Mouse (Mus musculus): Measurements from ENCODE around the gene Cabp4. TPM values are rescaled to one million over a fixed set of nuclear protein-coding genes. Genes with fewer than 3 reads are reported as not detected.

Gene Cabp4
- polyA plus RNA-seq, 1 experiment: 0.17 TPM

- no peak overlapping the region for H3K27ac ChIP-seq (ENCODE audit: insufficient read depth, low read length)
- peak overlapping the region; percentile 83 for H3K4me3 ChIP-seq (ENCODE audit: insufficient read depth, low read length)
- peaks cover 7% of the 10 kb centered on the region for H3K4me1 ChIP-seq (ENCODE audit: control insufficient read depth, insufficient read depth, low read length)
- no peak for TF ChIP-seq POLR2A (IDR thresholded peaks at IDR 0.05; ENCODE audit: extremely low read depth, insufficient read depth, low read length)
- no peak for TF ChIP-seq CTCF (IDR thresholded peaks at IDR 0.05; ENCODE audit: extremely low read depth, insufficient read depth, low read length)
Observed at GRCm38 (mm10) chr19:4149283-4149682, 5.5 kb upstream of the Cabp4 start.

GRCm38 (mm10) chr19:4148819-4149218 lies 5.0 kb upstream of the Cabp4 start:
- Histone ChIP-seq H3K4me1 (ENCODE audit: control insufficient read depth, insufficient read depth, low read length) (peaks cover 7% of the 10 kb centered on the region), H3K4me3 (ENCODE audit: insufficient read depth, low read length) (peak overlapping the region; percentile 83)

GRCm38 (mm10) chr19:4148491-4148806 lies 4.6 kb upstream of the Cabp4 start, which contains the start of gene Coro1b:
Gene Coro1b (plus strand): TSS chr19:4148619.
- TF ChIP-seq CTCF (IDR thresholded peaks at IDR 0.05; ENCODE audit: extremely low read depth, insufficient read depth, low read length) (no peak), POLR2A (IDR thresholded peaks at IDR 0.05; ENCODE audit: extremely low read depth, insufficient read depth, low read length) (peak; percentile 64; the same call in 1 of the 2 replicates)
- peak within 1 kb of the TSS; percentile 83 for H3K4me3 ChIP-seq (ENCODE audit: insufficient read depth, low read length)
- H3K4me1 ChIP-seq (ENCODE audit: control insufficient read depth, insufficient read depth, low read length): peaks cover 7% of the 10 kb centered on the region
- H3K27ac ChIP-seq (ENCODE audit: insufficient read depth, low read length): peak within 1 kb of the TSS; percentile 69

More at GRCm38 (mm10) chr19:4148819-4149218, 5.0 kb upstream of the Cabp4 start:
- peak overlapping the region; percentile 69 for H3K27ac ChIP-seq (ENCODE audit: insufficient read depth, low read length)
- TF ChIP-seq POLR2A (IDR thresholded peaks at IDR 0.05; ENCODE audit: extremely low read depth, insufficient read depth, low read length): no peak
- no peak for TF ChIP-seq CTCF (IDR thresholded peaks at IDR 0.05; ENCODE audit: extremely low read depth, insufficient read depth, low read length)

- Histone ChIP-seq H3K27ac (ENCODE audit: insufficient read depth, low read length) (0 out of 2 replicates have a peak overlapping the region, but pooled peaks have one; percentile 44), H3K4me1 (ENCODE audit: control insufficient read depth, insufficient read depth, low read length) (peaks cover 7% of the 10 kb centered on the region), H3K4me3 (ENCODE audit: insufficient read depth, low read length) (peak overlapping the region; percentile 83)
- TF ChIP-seq POLR2A (IDR thresholded peaks at IDR 0.05; ENCODE audit: extremely low read depth, insufficient read depth, low read length) (no peak), CTCF (IDR thresholded peaks at IDR 0.05; ENCODE audit: extremely low read depth, insufficient read depth, low read length) (no peak)
Observed at GRCm38 (mm10) chr19:4147782-4148490, 4.1 kb upstream of the Cabp4 start.

- no peak for TF ChIP-seq CTCF (IDR thresholded peaks at IDR 0.05; ENCODE audit: extremely low read depth, insufficient read depth, low read length)
- TF ChIP-seq POLR2A (IDR thresholded peaks at IDR 0.05; ENCODE audit: extremely low read depth, insufficient read depth, low read length): no peak
- H3K4me1 ChIP-seq (ENCODE audit: control insufficient read depth, insufficient read depth, low read length): peaks cover 7% of the 10 kb centered on the region
- H3K27ac ChIP-seq (ENCODE audit: insufficient read depth, low read length): peak overlapping the region; percentile 10; the same call in 1 of the 2 replicates
- H3K4me3 ChIP-seq (ENCODE audit: insufficient read depth, low read length): no peak overlapping the region
Observed at GRCm38 (mm10) chr19:4147022-4147405, 3.2 kb upstream of the Cabp4 start.

- H3K27ac ChIP-seq (ENCODE audit: insufficient read depth, low read length): no peak overlapping the region
- no peak overlapping the region for H3K4me3 ChIP-seq (ENCODE audit: insufficient read depth, low read length)
- H3K4me1 ChIP-seq (ENCODE audit: control insufficient read depth, insufficient read depth, low read length): peaks cover 7% of the 10 kb centered on the region
- TF ChIP-seq CTCF (IDR thresholded peaks at IDR 0.05; ENCODE audit: extremely low read depth, insufficient read depth, low read length) (no peak), POLR2A (IDR thresholded peaks at IDR 0.05; ENCODE audit: extremely low read depth, insufficient read depth, low read length) (no peak)
Observed at GRCm38 (mm10) chr19:4146366-4147021, 2.7 kb upstream of the Cabp4 start.

GRCm38 (mm10) chr19:4145936-4146335 lies 2.1 kb upstream of the Cabp4 start:
- no peak for TF ChIP-seq POLR2A (IDR thresholded peaks at IDR 0.05; ENCODE audit: extremely low read depth, insufficient read depth, low read length)
- TF ChIP-seq CTCF (IDR thresholded peaks at IDR 0.05; ENCODE audit: extremely low read depth, insufficient read depth, low read length): no peak
- Histone ChIP-seq H3K4me1 (ENCODE audit: control insufficient read depth, insufficient read depth, low read length) (peaks cover 7% of the 10 kb centered on the region), H3K4me3 (ENCODE audit: insufficient read depth, low read length) (no peak overlapping the region), H3K27ac (ENCODE audit: insufficient read depth, low read length) (no peak overlapping the region)

GRCm38 (mm10) chr19:4144550-4145498 lies 991 bp upstream of the Cabp4 start:
- peaks cover 7% of the 10 kb centered on the region for H3K4me1 ChIP-seq (ENCODE audit: control insufficient read depth, insufficient read depth, low read length)
- no peak overlapping the region for H3K4me3 ChIP-seq (ENCODE audit: insufficient read depth, low read length)
- no peak overlapping the region for H3K27ac ChIP-seq (ENCODE audit: insufficient read depth, low read length)
- no peak for TF ChIP-seq CTCF (IDR thresholded peaks at IDR 0.05; ENCODE audit: extremely low read depth, insufficient read depth, low read length)
- no peak for TF ChIP-seq POLR2A (IDR thresholded peaks at IDR 0.05; ENCODE audit: extremely low read depth, insufficient read depth, low read length)

Measured in cortical plate, adult 2 months (tissue).